Mouse (Mus musculus) urinary bladder, postnatal 14 days (tissue): Measurements from ENCODE around the gene Zdbf2.

Source experiments
- DNase-seq: peaks from one replicate; pipeline ENCODE4 v3.0.0; 2021; ENCODE audit warnings: low spot score

The Zdbf2 gene

GRCm38 (mm10) chr1:63272741-63273338 is at the start of gene Zdbf2:
TSS of gene Zdbf2 (plus strand) at chr1:63273265.
- DNase-seq, result no peak

- DNase-seq, result no peak
Measured at GRCm38 (mm10) chr1:63225009-63225408, 48.1 kb upstream of the Zdbf2 start.

- DNase-seq, result no peak
Measured at GRCm38 (mm10) chr1:63225890-63226289, 47.2 kb upstream of the Zdbf2 start.

GRCm38 (mm10) chr1:63227241-63227640 is 45.8 kb upstream of the Zdbf2 start:
- no peak for DNase-seq

- DNase-seq, result no peak
Measured at GRCm38 (mm10) chr1:63237371-63237770, 35.7 kb upstream of the Zdbf2 start.

GRCm38 (mm10) chr1:63239305-63239704 is 33.8 kb upstream of the Zdbf2 start:
- no peak for DNase-seq

GRCm38 (mm10) chr1:63239751-63240150 is 33.3 kb upstream of the Zdbf2 start:
- DNase-seq, result no peak

GRCm38 (mm10) chr1:63243854-63244253 is 29.2 kb upstream of the Zdbf2 start:
- no peak for DNase-seq

- DNase-seq, result no peak
Measured at GRCm38 (mm10) chr1:63246862-63247521, 26.1 kb upstream of the Zdbf2 start.

- DNase-seq, result no peak
Measured at GRCm38 (mm10) chr1:63247831-63248359, 25.2 kb upstream of the Zdbf2 start.

- DNase-seq, result no peak
Measured at GRCm38 (mm10) chr1:63248360-63248851, 24.7 kb upstream of the Zdbf2 start.

- DNase-seq, result no peak
Measured at GRCm38 (mm10) chr1:63249261-63249660, 23.8 kb upstream of the Zdbf2 start.

GRCm38 (mm10) chr1:63252351-63253209 is 20.5 kb upstream of the Zdbf2 start:
- DNase-seq, result no peak

- no peak for DNase-seq
Measured at GRCm38 (mm10) chr1:63253291-63253690, 19.8 kb upstream of the Zdbf2 start.

GRCm38 (mm10) chr1:63255101-63255500 is 18.0 kb upstream of the Zdbf2 start:
- DNase-seq, result no peak

GRCm38 (mm10) chr1:63256083-63256482 is 17.0 kb upstream of the Zdbf2 start:
- DNase-seq, result no peak

GRCm38 (mm10) chr1:63258501-63258900 is 14.6 kb upstream of the Zdbf2 start:
- DNase-seq, result no peak

- DNase-seq, result no peak
Measured at GRCm38 (mm10) chr1:63259271-63259830, 13.7 kb upstream of the Zdbf2 start.

- DNase-seq, result no peak
Measured at GRCm38 (mm10) chr1:63259916-63260741, 12.9 kb upstream of the Zdbf2 start.

- no peak for DNase-seq
Measured at GRCm38 (mm10) chr1:63260742-63261033, 12.4 kb upstream of the Zdbf2 start.

- no peak for DNase-seq
Measured at GRCm38 (mm10) chr1:63261041-63261590, 11.9 kb upstream of the Zdbf2 start.
